Mouse (Mus musculus) hindlimb bud, embryonic 11.5 days (tissue): ENCODE results near the gene G6pc3.

ENCODE experiments used
- DNase-seq: peaks from one replicate; pipeline ENCODE4 v3.0.0-alpha.2; 2012; ENCODE audit warnings: low read depth, low spot score; ENCODE audit errors: extremely low spot score

The G6pc3 gene

DNA sequence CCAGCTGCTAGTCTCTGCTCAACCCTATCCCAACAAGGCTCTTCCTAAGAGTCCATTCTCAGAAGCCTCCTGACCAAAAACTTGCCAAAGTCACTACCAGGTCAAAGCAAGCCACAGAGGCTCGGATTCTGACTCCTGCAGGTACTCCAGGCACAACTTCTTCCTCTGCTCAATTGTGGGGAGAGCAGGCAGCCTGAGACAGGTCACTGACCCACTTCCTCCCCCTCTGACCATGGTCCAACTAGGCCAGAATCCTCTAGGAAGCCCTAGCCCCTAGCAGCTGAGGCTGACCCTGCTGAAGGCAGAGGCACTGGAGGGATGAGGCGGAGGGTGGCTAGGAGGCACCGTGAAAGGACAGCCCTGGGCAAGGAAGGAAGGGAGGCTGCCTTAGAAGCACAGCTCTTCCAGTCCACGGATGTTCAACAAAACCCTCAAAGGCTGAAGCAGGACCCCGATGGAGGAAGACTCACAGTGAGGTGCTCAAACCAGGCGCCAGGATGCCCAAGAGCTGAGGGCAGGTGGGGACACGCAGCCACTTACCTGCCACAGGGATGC, 28.5 kb downstream of the G6pc3 start:
- no peak for DNase-seq

DNA sequence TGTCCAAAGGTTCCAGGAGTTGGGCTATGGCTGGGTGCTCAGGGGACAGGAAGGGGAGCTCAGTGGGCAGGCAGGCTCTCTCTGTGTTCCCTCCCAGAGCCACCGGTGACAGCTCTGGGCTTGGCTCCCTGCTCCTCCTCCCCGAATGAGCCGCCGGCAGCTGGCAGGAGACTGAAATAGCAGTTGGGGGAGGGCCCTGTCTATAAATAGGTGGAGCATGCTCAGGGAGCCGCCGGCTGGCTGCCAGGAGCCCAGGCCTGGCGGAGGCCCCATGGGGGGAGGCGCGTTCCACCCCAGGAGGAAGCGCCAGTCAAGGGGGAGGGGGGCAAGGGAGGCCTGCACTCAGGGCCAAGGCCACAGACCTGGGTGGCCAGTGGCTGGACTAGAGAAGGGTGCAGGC, 29.4 kb downstream of the G6pc3 start:
- no peak for DNase-seq

DNA sequence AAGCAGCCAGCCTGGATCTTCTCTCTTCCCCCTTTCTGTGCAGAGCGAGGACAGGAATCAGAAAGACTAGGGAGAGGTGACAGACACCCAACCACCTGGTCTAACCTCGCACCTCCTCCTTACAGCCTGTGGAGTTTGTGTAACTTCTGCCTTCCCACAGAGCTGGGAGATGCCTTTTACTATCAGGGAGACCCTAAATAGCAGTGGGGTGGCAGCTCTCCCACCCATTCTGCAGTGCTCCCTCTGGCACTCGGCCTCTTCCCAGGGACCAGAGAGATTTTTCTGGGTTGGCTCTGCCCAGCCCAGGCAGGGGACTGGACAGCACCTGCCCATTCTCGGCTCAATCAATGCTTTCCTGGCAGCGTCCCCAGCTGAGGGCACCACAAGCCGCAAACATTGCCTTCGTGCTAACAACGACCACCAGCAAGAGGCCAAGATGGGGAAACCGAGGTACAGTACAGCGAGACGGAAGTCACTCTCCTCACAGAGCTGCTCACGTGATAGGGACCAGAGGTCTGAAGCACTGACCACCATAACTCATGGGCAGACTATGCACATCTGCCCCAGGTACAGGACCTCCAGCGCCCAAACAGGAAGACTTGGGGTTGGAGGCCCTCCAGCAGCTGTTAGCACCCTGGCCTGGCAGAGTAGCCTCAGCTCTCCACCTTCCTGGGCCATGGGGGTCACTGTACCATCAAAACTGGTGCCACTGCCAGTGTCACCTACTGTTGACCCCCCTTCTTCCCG, 30.0 kb downstream of the G6pc3 start:
- DNase-seq, result no peak

DNA sequence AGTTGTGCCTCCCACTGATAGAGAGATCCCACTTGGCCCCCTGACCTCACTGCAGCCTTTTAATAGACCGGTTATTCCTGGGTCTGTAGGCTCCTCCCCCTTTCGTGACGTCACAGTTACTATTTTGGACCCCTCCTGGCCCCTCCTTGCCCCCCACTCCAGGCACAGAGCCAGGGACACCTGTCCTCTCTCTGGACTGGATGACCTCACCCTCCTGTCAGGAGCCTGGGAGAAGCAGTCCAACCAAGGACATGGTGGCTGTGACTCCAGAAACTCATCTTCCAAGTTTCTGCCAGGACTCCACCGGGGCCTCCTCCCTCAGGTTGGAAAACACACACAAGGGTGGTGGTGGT, 30.6 kb downstream of the G6pc3 start:
- DNase-seq, result no peak

DNA sequence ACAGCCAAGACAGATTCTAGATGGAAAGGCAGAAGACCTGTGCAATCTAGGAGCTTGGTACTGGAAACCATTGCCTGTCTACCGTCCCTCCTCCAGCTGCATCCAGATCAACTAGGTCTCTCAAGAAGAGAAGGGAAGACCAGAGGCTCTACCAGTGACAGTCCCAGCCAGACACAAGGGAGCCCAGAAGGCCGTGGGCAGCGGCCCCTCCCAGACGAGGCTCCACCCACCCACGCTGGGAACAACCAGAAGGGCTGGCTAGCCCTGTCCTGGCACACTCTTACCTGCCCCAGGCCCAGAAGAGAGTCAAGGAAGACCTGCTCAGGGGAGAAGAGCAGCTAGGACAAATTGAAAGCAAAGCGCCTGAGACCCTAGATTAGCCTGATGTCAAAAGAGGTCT, 31.0 kb downstream of the G6pc3 start:
- no peak for DNase-seq

DNA sequence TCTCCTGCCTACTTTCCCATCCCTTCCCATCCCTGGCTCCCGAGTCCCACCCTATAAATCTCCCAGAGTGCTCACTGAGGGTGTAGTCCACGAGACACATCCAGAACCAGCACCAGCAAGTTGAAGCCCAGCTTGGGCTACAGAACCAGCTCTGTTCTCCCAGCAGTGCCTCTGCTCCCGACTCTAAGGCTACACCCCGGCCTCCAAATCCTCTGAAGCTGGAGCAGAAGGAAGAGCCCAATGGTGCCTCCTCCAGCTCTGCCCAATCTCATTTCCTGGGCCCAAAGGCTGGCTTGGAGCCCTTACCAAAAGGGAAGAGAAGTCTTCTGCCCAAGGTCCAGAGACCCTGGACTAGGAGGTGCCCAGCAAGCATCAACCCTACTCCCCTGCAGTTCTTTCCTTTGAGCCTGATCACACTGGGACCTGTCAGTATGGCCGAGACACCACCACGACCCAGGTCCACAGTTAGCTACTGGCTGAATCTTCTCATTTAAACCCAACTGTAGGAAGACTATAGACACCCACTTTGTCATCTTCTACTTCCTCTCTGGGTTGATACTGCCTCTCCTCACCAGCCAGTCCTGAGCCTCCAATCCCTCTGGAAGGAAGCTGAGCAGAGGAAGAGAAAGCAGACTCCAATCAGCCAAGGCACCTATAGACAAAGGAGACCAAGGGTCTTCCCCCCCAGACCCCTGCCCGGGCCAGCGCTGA, 32.0 kb downstream of the G6pc3 start:
- no peak for DNase-seq

DNA sequence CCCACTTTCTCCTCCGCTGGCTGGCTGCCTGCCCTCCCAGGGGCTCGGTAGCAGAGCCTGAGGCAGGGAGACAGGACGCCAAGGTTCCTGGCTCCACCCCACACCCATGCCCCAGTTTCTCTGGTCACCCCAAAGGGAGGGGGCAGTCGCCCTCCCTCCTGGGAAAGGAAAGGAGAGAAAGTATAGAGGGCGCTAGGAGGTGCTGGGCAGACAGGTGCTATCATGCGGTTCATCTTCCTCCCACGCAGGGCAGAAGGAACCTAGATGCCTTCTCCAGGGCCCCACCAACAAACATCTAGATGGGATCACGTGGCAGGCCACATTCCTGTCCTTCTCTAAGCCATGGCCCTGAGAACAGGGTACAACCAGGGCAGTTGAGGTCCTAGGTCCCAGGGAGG, 32.5 kb downstream of the G6pc3 start:
- no peak for DNase-seq

DNA sequence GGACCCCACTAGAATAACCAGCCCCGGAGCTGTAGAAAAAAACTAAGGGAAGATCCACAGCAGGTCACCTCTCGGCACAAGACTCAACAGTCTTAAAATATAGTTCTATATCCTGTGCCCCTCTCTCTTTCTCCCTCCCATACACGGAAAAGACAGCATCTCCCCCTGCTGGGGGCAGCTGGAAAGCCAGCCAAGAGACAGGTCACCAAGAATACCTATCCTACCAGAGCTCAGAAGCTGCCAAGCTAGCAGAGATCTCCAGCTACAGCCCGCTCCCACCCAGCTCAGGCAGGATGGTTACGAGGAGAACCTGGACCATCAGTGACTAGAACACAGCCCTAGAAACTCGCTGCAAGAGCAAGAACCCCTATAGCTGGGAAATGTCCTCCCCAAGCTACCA, 33.7 kb downstream of the G6pc3 start:
- no peak for DNase-seq

DNA sequence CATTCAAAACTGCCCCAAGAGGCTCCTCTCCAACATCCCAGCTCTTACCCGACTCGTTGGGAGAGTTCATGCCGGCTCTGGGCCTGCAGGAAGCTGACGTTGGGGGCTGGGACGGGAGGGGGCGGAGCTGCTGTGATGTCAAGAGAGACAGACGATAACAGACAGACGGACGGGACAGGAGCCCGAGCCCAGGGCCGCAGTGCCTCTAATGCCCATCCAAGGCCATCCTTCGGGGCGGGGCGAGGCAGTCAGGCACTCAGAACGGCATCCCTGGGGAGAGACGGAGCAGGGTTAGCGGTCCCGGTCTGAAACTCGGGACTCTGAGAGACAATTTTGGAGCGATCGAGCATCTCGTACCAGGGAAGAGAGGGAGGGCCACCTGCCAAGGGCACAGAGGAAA, 35.3 kb downstream of the G6pc3 start:
- DNase-seq, result no peak

DNA sequence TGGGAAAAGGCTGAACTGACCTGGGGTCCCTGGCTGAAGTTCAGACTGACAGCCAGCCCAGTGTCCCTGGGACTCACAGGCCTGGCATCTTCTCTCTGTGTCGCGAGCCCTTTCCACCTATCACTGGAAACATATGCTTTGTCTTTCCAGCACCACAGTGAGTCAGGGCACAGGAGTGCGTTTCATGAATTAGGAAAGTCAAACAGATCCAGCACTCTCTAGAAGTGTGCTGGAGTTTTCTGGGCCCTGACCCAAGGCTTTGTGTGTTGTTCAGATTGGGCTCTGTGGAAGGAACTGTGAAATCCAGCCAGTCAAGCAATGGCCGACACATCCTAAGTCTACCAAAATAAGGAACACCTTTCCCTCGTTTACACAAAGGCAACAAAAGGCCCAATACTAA, 35.8 kb downstream of the G6pc3 start:
- DNase-seq, result no peak

DNA sequence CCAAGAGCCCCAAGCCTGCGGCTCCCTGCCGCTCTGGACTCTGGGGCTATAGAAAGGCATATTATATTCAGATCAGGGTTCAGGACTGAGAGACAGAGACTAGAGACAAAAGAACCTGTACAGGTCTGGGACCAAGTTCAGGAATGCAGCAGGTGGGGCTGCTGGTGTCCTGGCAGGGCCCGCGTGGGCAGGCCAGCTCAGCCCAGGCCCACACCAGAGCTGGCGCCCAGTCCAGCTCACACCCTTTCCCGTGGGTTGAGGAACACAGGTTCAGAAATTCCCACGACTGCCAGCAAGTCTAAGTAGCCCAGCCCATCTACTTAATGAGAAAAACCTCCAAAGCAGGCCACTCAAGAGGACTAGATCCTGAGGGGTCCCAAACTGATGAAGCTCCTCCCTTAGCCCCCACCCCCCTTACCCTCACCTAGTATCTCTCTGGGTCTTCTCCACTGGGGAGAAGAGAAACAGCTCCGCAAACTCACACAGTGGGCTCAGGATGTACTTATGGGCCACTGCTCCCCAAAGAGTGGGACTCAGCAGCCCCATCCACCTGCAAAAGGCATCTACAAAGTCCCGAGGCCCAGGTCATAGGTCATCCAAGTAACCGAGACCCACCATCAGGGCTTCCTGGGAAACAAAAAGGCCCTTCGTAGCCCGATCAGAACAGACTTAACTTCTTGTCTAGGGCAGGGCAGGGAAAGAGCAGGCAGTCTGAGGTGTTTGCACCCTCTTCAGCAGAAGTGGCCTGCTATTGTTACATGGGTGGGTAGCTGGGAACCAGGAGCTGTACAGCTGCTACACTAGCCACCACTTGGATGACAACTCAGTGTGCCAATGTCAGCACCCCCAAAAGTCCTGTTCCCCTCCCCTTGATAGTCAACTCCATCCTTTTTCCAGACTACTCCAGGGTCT, 36.9 kb downstream of the G6pc3 start:
- no peak for DNase-seq

DNA sequence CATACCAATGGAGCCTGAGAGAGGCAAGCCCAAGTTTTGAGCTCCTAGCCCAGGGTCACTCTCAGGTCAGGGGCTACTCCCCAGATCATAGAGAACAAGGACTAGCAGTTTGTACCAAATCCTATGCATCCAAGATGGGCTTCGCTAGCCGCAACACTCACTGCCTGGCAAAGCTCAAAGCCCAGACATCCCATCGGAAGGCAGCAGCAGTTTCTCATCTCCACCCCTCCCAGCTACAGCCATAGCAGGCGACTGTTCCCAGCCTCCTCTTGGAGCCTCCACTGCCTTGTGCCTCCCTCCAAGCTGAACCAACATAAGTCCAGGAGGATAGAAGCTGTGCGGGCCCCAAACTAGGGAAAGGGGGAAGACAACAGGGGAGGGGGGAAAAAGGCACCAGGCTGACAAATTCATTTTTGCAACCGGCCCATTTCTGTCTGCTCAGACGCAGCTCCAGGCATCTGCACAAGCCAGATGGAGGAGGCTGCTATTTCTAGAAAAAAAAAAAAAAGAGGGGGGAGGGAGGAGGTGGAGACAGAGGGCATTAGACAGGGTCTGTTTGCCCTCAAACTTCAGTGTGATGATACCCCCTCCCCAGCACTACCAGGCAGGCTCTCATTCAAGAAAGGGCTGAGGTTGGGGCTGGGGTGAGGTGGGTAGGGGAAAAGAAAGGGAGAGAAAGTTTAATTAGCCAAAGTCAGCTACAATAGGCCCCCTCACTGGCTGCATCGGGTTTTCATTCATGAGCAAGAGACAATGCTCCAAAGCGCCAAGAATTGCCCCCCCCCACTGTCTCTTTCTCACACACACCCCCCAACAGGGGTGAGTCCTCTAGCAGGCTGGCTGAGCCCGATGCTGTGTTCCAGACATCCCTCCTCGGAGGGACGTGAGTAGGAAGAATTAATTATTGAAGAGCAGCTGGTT, 38.1 kb downstream of the G6pc3 start:
- no peak for DNase-seq

DNA sequence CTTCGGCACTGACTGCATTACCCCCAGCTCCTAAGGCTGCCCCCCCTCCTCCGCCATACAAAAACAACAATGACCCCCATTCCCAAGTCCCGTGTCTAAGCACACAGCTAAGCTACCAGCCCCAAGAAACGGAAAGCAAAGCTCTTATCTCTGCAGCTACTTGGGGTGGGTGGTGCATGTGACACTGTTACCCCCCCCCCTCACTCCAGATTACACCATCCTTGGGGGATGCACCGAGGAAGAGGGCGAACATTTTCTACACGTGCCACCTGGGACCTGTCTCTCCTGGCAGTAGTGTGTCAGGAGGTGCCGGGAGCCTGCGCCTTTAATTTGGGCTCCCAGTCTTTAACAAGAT, 38.7 kb downstream of the G6pc3 start:
- no peak for DNase-seq

DNA sequence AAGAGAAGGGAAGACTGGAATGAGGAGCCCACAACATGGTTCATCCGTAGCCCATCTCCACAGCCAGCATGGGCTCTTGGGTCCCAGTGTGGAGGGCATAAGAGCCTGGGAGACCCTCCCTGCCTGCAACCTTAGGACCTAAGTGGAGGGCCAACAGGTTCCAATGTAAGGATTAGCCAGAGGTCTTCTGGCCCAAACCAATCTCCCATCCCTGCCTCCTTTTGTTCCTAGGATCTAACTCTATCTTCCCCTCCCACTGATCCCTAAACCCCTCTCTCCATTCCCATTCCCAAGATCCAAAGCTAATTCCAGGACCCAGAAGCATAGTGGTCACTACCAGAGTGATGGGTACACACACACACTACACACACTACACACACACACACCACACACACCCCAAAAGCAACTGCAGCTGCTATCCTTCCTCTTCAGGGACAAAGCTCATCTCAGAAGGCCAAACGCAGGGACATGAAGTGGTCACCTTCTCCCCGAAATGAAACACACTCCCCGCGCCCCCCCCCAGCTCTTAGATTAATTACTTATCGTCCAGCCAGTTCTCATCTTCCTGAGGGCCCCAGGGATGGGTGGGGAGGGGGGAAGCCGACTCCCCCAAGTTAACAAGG, 39.3 kb downstream of the G6pc3 start:
- no peak for DNase-seq

DNA sequence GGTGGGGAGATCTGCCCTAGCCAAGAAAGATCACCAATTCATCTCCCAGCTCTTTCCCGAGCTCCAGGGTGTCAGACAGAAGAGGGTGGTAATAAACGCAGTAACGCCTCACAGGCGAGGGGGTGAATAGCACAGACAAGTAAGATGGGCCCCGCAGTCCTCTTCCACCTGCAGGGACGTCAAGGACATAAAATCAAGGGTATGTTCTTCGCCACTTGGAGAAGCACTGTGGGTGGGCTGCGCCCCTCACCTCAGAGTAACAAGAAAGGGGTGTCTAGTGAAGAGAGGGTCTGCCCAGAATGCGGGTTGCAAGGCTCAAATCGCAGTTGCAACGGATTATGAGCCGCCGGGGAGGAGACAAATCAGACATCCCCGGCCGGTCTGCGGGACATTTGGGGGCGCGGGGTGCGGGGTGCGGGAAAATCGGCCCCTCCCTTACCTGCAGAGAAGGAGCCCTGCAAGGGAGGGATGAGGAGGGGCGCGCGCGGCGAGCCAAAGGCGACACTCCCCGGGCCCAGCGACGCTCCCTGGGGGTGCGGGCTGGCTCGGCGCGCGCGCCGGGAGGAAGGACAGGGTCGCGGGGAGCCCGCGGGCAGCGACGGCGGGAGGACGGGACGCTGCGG, 40.0 kb downstream of the G6pc3 start:
- no peak for DNase-seq

DNA sequence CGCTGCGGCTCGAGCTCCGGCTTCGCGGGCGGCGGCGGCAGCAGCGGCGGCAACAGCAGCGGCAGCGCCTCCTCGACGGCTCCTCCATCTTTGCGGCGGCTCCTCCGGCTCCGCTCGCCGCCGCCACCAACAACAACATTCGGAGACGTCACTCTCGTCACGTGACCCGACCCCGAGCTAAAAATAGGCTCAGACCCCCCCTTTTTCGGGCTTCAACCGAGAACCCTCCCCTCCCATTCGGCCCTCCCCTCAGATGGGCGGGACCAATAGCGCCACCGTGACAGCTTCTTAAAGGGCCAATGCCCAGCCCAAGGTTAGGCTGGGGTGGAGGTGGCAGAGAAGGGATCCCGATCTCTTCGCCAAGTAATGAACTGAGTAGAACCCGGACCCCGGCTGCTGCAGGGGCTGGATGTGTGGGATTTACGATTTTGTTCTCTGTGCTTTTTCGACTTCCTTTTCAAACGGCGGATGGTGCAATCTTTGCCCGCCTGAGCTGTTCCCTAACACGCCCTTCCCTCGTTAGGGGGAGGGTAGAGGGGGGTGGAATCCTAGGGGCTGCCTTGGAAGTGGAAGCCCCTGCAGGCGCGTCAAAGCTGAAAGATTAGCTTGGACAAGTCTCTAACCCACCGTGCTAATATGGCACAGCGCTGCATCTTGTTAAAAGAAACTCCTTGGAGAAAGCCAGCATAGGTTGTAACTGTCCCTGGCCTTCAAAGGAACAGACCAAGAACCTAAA, 40.8 kb downstream of the G6pc3 start, which contains the start of gene Hdac5:
Gene Hdac5, minus strand, starts transcription at position 161 of the 736 bp plus-strand sequence.
- peak; percentile 95 for DNase-seq

DNA sequence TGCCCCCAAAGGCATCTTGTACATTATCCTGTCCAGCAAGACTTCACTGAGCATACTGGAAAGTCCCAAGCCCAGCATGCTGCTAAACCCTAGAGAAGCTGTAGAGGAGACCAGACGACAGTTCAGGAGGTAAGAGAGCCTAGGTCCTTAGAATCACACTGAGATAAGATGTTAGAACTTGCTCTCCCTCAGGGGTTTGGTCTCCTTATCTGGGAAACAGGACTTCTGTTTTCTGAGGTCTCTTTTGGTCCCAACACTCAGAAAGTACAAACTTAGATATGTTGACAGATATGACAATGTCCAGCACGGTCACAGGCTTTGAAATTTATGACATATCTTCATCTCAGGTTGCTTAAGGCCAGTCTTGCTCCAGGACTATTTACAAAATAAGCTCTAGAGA, 46.6 kb downstream of the G6pc3 start:
- DNase-seq, result no peak

DNA sequence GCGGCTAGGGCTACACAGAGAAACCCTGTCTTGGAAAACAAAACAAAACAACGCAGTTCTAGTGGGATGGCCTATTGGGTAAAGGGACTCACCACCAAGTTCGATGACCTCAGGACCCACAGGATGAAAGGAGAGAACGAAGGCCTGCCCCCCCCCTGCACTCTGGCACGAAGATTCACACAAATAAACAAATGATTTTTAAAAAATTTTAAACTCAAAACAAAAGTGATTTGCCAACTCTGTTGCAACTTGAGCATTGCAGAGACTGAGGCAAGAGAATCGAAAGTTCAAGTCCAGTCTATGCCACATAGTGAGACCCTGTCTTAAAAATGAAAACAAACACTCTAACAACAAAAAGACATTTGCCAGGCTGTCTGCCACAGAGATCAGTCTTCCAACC, 51.2 kb downstream of the G6pc3 start:
- no peak for DNase-seq

DNA sequence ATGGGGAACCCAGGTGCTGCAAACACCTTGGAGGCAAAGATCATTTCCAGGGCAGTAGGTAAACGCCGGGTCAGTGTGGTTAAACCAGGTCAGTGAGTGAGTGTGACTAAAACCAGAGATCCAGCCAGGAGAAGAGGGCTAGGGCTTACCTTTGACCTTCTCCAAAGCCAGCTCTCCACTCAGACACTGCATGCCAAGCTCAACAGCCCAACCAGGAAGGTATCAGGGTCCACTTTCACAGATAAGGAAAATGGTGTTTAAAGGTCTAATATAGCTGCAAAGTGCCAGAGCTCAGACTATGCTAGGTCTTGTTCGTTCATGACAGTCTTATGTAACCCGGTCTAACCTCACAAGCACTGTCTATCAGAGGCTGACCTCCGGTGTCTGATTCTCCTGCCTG, 51.8 kb downstream of the G6pc3 start:
- no peak for DNase-seq
